Mouse (Mus musculus) heart, embryonic 16.5 days (tissue): ENCODE measurements at regions not wholly inside any gene's neighbourhood (a gene's known extent, or its start where the extent isn't known, plus 50 kb on each side); places are given as distances from the start of the nearest gene placed in this dataset.

Experiments used
- ATAC-seq: fragments of 200-750 bp; cut with Nextera tagmentation; replicated peaks from 2 replicates; pipeline ENCODE4 v1.8.0; 2017; ENCODE audit warnings: moderate number of reproducible peaks; ENCODE audit not compliant: insufficient read depth, low FRiP score; ENCODE audit errors: extremely low read depth
- H3K27ac ChIP-seq: fragments of 300-500 bp; sonication (generic); 2 replicates; pipeline ENCODE4 v1.5.1; 2014; ENCODE audit warnings: mild to moderate bottlenecking, low read length, control low read depth, moderate library complexity
- H3K27me3 ChIP-seq: fragments of 300-500 bp; sonication (generic); 2 replicates; pipeline ENCODE4 v1.6.1; 2014; ENCODE audit warnings: low read length, mixed read lengths; ENCODE audit not compliant: control insufficient read depth, insufficient read depth
- H3K36me3 ChIP-seq: fragments of 300-500 bp; sonication (generic); 2 replicates; pipeline ENCODE4 v1.6.1; 2014; ENCODE audit not compliant: control insufficient read depth, insufficient read depth
- H3K4me1 ChIP-seq: fragments of 300-500 bp; sonication (generic); 2 replicates; pipeline ENCODE4 v1.6.1; 2014; ENCODE audit warnings: low read length, mixed read lengths; ENCODE audit not compliant: control insufficient read depth, insufficient read depth
- H3K4me2 ChIP-seq: fragments of 300-500 bp; sonication (generic); 2 replicates; pipeline ENCODE4 v1.6.1; 2014; ENCODE audit warnings: low read depth, mild to moderate bottlenecking, control low read depth, low read length
- H3K4me3 ChIP-seq: fragments of 300-500 bp; sonication (generic); 2 replicates; pipeline ENCODE4 v1.5.1; 2014; ENCODE audit warnings: mild to moderate bottlenecking, control low read depth, low read length
- H3K9ac ChIP-seq: fragments of 300-500 bp; sonication (generic); 2 replicates; pipeline ENCODE4 v1.6.1; 2014; ENCODE audit warnings: low read length, control low read depth
- H3K9me3 ChIP-seq: fragments of 300-500 bp; sonication (generic); replicated peaks from 2 replicates; pipeline ENCODE4 v1.6.1; 2016; ENCODE audit warnings: low read length; ENCODE audit not compliant: control insufficient read depth
- WGBS: fragments of 180-500 bp; shearing (Covaris S2); extraction: QIAGEN DNeasy Blood & Tissue Kit; methylation state at CpG from one replicate; pipeline ENCODE4 v1.1.7; 2014; 5-methylcytosine and 5-hydroxymethylcytosine counted together

DNA sequence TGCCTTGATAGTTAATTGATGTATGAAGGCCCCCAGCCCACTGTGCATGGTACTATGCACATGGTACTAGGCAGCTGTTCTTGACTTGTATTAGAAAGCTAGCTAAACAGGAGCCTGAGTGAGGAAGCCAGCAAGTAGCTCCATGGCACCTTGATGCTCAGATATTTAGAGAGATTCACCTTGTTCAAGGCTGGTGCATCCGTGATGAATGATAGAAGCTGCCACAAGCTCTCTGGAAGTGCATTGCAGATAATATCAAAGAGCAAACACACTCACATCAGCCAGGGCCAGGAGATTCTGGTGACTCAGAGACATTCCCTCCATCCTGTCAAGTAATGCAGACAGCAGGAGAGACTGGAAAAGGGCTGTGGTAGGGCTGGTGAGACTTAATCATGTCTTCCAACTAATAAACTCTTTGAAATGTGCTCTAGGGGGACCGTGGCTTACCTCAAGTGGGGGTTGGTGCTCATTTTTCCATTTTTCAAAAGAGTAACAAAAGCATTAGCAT, 166.1 kb downstream of the Qdpr start:
- ATAC-seq, result no peak
- Histone ChIP-seq H3K27me3 (no peaks in the 10 kb centered on the region), H3K9me3 (no peaks in the 10 kb centered on the region), H3K36me3 (no peaks in the 10 kb centered on the region), H3K4me2 (no peak overlapping the region), H3K4me1 (no peaks in the 10 kb centered on the region), H3K4me3 (no peak overlapping the region), H3K27ac (peak overlapping the region; percentile 31), H3K9ac (no peak overlapping the region)
- WGBS, result 51% methylated on average over 2 of the region's 2 CpGs

GRCm38 (mm10) chr5:45282207-45282930, 167.7 kb downstream of the Qdpr start:
- Histone ChIP-seq H3K9me3 (no peaks in the 10 kb centered on the region), H3K9ac (no peak overlapping the region), H3K27ac (no peak overlapping the region), H3K36me3 (no peaks in the 10 kb centered on the region), H3K4me2 (no peak overlapping the region), H3K4me1 (no peaks in the 10 kb centered on the region), H3K27me3 (no peaks in the 10 kb centered on the region), H3K4me3 (no peak overlapping the region)
- 58% methylated on average over 9 of the region's 9 CpGs for WGBS
- ATAC-seq, result no peak

GRCm38 (mm10) chr5:45278571-45278970, 171.5 kb downstream of the Qdpr start:
- ATAC-seq, result peak; percentile 49; the same call in 1 of the 2 replicates

DNA sequence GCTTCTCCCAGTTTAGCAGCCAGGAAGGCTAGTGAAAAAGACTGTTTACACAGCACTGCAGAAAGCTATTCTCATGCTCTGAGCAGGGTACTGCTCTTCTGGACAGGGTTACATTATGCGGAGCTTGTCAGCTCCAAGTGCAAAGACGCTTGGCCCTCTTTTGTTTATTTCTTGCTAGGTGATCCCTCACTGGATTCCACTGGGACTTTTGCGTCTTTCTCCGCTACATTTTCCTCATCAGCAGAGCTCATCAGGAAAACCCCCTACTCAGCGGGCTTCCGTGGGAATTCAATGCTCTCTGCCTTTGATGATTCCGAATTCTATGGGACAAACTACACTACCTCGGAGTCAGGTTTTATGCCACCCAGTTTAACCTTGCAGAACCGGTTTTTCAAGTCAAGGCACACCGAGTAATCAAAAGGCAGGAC, 172.0 kb downstream of the Qdpr start:
- WGBS, result under 1% methylated on average over 10 of the region's 10 CpGs
- peak overlapping the region; percentile 18; the same call in 1 of the 2 replicates for H3K9ac ChIP-seq

More at GRCm38 (mm10) chr5:45278571-45278970, 171.5 kb downstream of the Qdpr start:
- H3K9ac ChIP-seq, result no peak overlapping the region
- H3K9me3 ChIP-seq, result no peaks in the 10 kb centered on the region
- 3% methylated on average over 9 of the region's 9 CpGs for WGBS
- H3K36me3 ChIP-seq, result no peaks in the 10 kb centered on the region
- peak overlapping the region; percentile 57 for H3K4me2 ChIP-seq
- no peak overlapping the region for H3K27ac ChIP-seq
- no peaks in the 10 kb centered on the region for H3K4me1 ChIP-seq
- H3K4me3 ChIP-seq, result peak overlapping the region; percentile 34
- no peaks in the 10 kb centered on the region for H3K27me3 ChIP-seq

DNA sequence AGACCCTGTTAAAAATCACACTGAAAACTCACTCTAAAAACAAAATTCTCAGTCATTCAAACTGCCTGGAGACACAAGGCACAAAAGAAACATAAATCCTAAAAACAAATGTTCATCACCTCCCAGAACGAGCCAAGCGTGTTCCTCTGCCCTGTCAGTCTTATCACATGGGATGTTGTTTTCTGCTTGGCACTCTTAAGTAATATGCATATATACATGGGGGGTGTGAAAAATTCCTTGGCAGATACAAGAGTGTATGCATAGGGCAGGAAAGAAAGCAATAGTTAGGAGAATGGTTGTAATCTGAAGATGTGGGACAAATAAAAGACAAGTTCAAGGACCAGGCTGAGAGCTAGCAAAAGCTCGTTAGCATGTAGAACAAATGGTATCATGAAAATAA, 179.4 kb downstream of the Qdpr start:
- no peak for ATAC-seq
- Histone ChIP-seq H3K36me3 (no peaks in the 10 kb centered on the region), H3K4me1 (no peaks in the 10 kb centered on the region), H3K4me3 (no peak overlapping the region), H3K9me3 (no peaks in the 10 kb centered on the region), H3K27me3 (no peaks in the 10 kb centered on the region), H3K27ac (no peak overlapping the region), H3K9ac (no peak overlapping the region), H3K4me2 (no peak overlapping the region)
- WGBS, result 70% methylated on average over 3 of the region's 3 CpGs

More for the DNA sequence above, 172.0 kb downstream of the Qdpr start:
- Histone ChIP-seq H3K36me3 (no peaks in the 10 kb centered on the region), H3K9me3 (no peaks in the 10 kb centered on the region), H3K4me1 (no peaks in the 10 kb centered on the region), H3K27ac (no peak overlapping the region), H3K27me3 (no peaks in the 10 kb centered on the region), H3K4me2 (peak overlapping the region; percentile 57), H3K4me3 (peak overlapping the region; percentile 34)
- ATAC-seq, result 0 out of 2 replicates have a peak, but pooled peaks have one; percentile 45

DNA sequence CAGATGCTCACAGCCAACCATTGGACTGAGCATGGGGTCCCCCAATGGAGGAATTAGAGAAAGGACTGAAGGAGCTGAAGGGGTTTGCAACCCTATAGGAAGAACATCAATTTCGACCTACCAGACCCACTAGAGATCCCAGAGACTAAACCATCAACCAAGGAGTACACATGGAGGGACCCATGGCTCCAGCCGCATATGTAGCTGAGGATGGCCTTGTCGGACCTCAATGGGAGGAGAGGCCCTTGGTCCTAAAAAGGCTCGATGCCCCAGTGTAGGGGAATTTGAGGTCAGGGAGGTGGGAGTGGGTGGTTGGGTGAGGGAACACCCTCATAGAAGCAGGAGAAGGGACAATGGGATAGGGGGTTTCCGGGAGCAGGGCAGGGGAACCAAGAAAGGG, 180.6 kb downstream of the Qdpr start:
- Histone ChIP-seq H3K9me3 (no peaks in the 10 kb centered on the region), H3K4me1 (no peaks in the 10 kb centered on the region), H3K27me3 (no peaks in the 10 kb centered on the region), H3K27ac (no peak overlapping the region), H3K9ac (no peak overlapping the region), H3K4me3 (no peak overlapping the region), H3K36me3 (no peaks in the 10 kb centered on the region), H3K4me2 (no peak overlapping the region)
- ATAC-seq, result no peak
- WGBS, result 76% methylated on average over 5 of the region's 5 CpGs

GRCm38 (mm10) chr5:45266914-45267313, 183.1 kb downstream of the Qdpr start:
- Histone ChIP-seq H3K9me3 (no peaks in the 10 kb centered on the region), H3K4me1 (no peaks in the 10 kb centered on the region), H3K27ac (no peak overlapping the region), H3K27me3 (no peaks in the 10 kb centered on the region), H3K9ac (no peak overlapping the region), H3K4me3 (no peak overlapping the region), H3K4me2 (no peak overlapping the region), H3K36me3 (no peaks in the 10 kb centered on the region)
- 55% methylated on average over 5 of the region's 5 CpGs for WGBS
- no peak for ATAC-seq

GRCm38 (mm10) chr5:45258486-45258885, 191.6 kb downstream of the Qdpr start:
- H3K27ac ChIP-seq, result no peak overlapping the region
- 92% methylated on average over 1 of the region's 1 CpGs for WGBS
- no peaks in the 10 kb centered on the region for H3K27me3 ChIP-seq
- H3K4me3 ChIP-seq, result no peak overlapping the region
- no peaks in the 10 kb centered on the region for H3K36me3 ChIP-seq
- no peak overlapping the region for H3K9ac ChIP-seq
- no peaks in the 10 kb centered on the region for H3K4me1 ChIP-seq
- no peak for ATAC-seq
- no peak overlapping the region for H3K4me2 ChIP-seq
- no peaks in the 10 kb centered on the region for H3K9me3 ChIP-seq

GRCm38 (mm10) chr5:45256256-45256999, 193.6 kb downstream of the Qdpr start:
- no peaks in the 10 kb centered on the region for H3K9me3 ChIP-seq

More at GRCm38 (mm10) chr5:45256256-45256999, 193.6 kb downstream of the Qdpr start:
- Histone ChIP-seq H3K4me3 (no peak overlapping the region), H3K4me2 (no peak overlapping the region), H3K4me1 (no peaks in the 10 kb centered on the region), H3K9ac (no peak overlapping the region), H3K27me3 (no peaks in the 10 kb centered on the region), H3K36me3 (no peaks in the 10 kb centered on the region), H3K27ac (no peak overlapping the region)
- ATAC-seq, result no peak
- 41% methylated on average over 9 of the region's 9 CpGs for WGBS
